Mouse (Mus musculus): Measurements from ENCODE around the gene Ppm1j.
A peak's percentile ranks its signal among the peaks of the same experiment; 100 is the strongest.
"Not testable (repeated sequence)": the region's sequence is repeated elsewhere in the genome, so short reads cannot be mapped to it uniquely, and the experiment has no call there.

The Ppm1j gene

DNA sequence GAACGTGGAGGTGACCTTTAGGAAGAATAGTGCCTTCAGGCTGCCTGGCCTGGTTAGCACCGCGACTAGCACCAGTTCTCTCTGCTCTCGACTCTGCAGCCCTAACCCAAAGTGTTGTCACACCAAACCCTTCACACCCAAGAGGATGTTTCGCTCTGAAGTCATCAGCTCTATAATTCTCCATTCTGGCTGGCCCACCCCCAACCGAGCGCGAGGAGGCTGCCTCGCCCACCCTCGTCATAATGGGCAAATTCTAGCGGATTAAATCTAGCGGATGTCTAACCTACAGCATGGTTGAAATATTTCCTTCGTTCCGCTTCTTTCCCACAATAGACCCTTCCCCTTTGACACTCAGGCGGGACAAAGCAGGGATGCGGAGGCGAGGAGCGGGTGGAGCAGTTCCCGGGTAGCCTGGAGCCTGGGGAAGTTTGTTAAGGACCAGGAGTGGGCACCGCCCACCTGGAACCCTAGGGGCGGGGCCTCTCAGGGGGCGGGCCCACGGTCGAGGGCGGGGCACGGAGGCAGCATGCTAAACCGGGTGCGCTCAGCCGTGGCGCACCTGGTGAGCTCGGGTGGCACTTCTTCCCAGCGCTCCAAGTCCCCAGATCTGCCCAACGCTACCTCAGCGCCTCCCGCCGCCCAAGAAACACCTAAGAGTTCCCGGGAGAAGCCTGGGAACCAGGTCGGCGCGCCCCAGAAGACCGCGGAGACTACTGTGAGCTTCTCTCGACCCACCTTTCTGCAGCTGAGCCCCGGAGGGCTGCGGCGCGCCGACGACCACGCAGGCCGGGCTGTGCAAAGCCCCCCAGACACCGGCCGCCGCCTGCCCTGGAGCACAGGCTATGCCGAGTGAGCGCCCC lies at the start of gene Ppm1j:
TSS of gene Ppm1j (plus strand) at position 496 of the 860 bp plus-strand sequence.
- DNase-seq (ENCODE audit: low spot score) = peak; percentile 61

DNA sequence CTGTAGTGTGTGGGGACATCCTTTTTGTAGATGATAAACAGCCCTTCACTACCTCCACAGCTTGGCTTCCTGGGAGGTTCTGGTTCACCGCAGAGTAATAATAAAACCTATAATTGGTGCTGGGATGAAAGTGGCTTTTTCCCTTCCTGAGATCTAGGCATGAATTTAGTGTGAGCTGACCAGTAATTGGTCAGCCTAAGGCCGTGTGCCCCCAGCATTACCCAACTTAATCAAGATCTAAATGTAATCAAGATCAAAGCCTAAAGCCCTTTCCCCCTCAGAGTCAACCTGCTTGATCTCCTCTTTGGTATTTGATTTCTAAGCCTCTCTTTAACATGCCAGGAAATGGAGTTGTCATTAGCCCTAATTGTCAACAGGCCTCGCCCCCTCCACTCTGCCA lies 47.9 kb upstream of the Ppm1j start:
- no peak for DNase-seq (ENCODE audit: low spot score)

DNA sequence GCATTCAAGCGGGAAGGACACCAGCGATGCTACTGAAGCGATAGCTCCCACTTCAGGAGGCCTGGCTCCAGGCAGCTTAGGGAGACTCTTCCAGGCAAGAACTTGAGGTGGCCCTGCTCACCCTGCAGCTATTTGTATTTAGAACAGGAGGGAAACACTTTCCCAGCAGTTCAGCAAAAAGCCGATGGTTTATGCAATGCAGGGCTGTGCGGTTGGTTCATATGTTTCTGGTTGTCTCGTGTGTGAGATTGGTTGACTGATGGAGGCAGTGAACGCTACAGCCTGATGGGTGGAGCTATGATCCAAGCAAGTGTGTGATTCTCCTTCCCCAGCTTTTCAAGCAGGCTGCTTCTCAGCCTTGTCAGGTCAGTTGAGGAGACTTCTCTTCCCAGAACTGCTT lies 46.2 kb upstream of the Ppm1j start:
- DNase-seq (ENCODE audit: low spot score) = no peak

DNA sequence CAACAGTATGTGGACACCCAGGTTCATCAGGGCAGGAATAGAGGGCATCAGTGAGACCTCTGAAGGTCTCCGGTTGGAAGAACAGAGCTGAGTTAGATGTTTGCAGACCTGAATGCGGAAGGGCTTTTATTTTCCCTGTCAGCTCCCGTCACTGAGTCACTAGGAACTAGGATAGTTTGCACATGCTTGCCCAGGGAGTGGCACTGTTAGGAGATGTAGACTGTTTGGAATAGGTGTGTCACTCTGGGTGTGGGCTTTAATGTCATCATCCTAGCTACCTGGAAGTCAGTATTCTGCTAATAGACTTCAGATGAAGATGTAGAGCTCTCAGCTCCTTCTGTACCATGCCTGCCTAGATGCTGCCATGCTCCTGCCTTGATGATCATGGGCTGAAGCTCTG lies 38.9 kb upstream of the Ppm1j start:
- DNase-seq (ENCODE audit: low spot score) = no peak

DNA sequence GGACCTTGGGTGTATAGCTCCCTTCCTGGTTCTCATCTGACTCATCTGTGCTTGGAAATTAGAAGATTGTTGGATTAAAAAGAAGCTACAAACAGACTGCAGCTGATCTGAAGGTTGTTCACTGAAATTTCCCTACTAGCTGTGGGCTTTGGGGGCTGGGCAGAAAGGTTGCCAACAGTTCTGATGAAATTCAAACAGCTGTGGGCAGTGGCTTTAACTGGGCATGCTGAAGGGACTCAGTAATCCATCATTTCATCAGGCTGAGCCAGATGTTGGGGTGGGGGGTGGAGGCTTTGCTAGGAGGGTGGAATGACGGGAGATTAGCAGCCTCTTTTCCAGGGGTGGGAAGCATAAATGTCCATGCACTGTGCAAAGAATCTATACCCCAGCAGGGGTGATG lies 37.7 kb upstream of the Ppm1j start:
- no peak for DNase-seq (ENCODE audit: low spot score)

DNA sequence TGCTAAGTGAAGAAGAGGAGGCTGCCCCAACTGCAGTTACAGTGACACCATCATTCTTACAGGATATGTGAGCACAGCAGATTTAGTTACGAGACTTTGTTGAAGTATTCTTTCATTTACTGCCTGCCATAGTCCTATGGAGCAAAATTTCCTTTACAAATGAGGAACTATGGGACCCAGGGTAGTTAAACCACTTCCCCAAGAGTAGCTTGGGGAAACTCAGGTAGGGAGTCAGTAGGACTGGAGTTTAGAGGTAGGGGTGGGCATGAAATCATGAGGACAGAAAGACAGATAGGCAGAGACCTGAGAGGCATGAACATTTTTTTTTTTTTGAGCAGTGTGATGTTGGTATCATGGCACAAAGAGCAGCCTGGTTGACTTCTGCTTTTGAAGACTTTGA lies 37.0 kb upstream of the Ppm1j start:
- DNase-seq (ENCODE audit: low spot score) = no peak

DNA sequence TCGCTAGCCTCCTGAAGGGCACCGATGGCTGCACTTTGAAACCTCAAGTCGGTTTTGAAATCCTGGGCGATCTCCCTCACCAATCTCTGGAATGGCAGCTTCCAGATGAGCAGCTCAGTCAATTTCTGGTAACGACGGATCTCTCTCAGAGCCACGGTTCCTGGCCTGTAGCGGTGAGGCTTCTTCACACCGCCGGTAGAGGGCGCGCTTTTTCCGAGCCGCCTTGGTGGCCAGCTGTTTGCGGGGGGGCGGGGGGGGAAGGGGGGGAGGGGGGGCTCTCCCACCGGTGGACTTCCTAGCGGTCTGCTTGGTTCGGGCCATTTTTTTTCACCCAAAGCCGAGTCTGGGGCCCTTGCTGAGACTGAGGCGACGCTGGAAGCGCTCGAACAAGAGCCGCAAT lies 28.0 kb upstream of the Ppm1j start:
- peak; percentile 13 for DNase-seq (ENCODE audit: low spot score)

DNA sequence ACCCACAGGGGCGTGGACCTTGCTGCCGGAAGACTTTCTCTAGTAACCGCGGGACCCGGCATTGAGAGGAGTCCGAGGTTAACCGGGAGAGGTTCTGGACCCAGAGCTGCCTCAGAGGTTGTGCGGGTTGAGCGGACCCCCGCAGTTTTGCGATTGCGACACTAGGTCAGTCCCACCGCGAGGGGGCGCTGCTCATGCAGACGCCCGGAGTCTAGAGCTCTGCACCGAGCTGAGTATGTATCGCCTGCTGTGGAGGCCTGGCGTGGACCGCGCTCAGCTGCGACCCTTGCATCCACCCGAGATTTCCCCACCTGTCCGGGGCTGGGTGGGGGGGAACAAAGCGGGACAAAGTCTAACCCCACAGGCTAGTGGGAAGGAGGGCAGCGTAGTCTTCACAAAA lies 22.4 kb upstream of the Ppm1j start:
- peak; percentile 64 for DNase-seq (ENCODE audit: low spot score)

DNA sequence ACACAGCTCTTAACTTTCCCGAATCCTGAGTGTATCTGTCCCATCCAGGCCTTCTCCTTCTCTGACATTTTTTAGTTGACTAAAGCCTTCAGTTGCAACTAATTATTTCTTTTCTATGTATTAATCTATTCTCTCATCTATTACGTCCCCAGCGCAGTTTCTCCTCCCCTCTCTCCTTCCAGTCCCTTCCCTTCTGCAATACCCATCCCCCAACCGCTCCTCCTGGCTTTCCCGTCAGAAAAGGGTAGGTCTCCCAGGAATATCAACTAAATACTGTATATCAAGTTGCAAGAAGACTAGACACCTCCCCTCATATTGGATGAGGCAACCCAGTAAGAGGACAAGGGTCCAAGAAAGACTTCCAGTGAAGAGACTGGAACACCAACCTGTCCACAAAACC lies 22.0 kb upstream of the Ppm1j start:
- no peak for DNase-seq (ENCODE audit: low spot score)

DNA sequence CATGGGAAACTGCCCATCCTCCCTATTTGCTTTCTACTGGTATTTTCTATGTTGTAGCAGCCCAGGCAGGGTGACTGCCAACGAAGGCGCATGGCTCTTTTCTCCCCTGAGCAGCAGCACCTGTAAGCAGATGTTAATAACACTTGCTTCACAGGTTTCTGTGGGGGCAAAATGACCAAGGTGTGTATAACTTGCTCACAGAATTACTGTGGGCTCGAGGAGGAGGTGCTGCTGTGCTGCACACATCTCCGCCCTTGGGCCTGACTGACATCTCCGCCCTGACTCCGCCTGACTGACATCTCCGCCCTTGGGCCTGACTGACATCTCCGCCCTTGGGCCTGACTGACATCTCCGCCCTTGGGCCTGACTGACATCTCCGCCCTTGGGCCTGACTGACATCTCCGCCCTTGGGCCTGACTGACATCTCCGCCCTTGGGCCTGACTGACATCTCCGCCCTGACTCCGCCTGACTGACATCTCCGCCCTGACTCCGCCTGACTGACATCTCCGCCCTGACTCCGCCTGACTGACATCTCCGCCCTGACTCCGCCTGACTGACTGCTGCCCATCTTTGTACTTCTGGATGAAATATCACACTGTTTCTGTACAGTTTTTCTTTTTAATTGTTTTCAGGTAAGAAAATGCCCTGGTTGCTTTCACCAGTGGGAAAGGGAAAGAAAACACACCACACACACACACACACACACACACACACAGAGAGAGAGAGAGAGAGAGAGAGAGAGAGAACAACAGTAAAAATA lies 18.6 kb upstream of the Ppm1j start:
- not testable (repeated sequence) for DNase-seq (ENCODE audit: low spot score)

DNA sequence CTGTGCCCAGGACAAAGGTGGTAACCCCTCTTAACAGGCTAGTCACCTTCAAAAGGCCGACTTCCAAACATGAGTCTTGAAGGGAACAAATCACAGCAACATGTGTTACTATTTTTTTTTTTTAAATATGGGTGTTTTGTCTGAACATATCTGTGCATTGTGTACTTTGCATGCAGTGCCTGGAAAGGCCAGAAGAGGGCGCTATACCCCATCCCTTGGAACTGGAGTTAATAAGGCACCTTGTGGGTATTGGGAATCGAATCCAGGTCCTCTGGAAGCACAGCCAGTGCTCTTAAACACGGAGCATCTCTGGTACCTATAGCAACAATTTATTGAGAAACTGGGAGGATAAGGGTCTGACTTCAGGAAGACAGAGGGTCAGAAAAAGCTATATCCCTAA lies 15.8 kb upstream of the Ppm1j start:
- DNase-seq (ENCODE audit: low spot score) = no peak

DNA sequence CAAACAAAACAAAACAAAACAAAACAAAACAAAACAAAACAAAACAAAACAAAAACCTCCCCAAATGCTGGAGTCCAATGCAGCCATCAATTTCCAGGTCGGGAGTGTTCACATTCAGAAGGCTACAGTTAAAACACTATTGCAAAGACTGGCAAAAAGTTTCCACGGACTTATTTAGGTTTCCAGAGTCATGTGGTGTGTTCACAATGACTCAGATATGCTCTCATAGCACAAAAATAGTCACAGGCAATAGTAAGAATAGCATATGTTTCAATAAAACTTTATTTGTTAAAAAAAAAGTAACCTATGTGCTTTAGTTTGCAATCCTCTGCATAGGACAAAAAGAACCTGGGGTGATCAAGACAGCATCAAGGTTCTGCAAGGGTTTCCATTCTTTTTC lies 13.7 kb upstream of the Ppm1j start:
- DNase-seq (ENCODE audit: low spot score) = no peak

DNA sequence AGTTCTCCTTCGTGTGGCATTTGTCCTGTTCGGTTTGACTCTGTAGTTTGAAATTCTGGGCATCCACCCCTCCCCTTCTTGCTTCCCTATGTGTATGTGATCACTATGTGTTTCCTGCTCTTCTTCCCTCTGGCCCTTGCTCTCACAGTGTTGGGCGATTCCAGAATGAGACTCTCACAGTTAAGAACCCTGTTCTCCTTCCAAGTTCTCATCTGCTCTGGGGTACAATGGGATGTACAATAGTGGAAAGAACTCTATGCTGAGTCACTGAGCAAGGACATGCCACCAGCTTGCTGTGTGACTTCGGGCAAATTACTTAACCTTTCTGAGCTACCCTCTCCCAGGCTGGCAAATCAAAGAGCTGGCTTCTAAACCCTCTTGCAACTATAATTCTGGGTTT lies 13.1 kb upstream of the Ppm1j start:
- no peak for DNase-seq (ENCODE audit: low spot score)

DNA sequence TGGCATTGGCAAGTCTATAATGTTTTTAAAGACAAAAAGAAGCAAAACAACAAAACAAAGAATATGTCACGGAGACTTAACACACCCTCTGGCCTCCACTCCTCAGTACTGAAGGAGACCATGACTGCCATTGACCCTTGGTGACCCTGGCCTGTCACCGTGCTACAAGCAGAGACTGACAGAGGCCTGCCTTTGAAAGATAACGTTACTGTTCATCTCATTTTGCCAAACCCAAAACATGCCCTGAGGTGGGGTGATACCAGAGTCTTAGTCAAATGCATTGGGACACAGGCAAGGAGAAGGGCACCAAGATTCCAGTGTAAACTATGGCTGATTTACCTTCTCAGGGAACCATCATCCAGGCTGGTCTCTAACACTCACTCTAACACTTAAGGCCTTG lies 11.7 kb upstream of the Ppm1j start:
- no peak for DNase-seq (ENCODE audit: low spot score)

DNA sequence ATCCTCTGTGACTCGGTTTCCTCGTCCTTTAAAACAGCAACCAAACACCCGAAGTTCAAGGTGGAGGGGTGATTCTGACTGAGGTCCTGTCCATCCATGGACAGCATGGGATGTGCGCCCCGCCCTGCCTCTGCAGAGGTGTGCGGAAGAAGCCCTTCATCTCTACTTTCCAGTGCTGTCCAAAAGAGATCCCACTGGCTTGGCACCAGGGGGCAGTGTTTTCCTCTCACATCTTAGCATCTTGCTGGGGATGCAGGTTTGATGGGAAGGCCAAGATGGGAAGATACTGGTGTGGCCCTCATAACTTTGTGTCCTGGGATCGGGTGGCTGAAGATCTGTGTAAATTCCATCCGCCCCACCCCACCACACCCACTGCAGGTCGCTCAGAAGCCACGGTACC lies 10.8 kb upstream of the Ppm1j start:
- peak; percentile 44 for DNase-seq (ENCODE audit: low spot score)

DNA sequence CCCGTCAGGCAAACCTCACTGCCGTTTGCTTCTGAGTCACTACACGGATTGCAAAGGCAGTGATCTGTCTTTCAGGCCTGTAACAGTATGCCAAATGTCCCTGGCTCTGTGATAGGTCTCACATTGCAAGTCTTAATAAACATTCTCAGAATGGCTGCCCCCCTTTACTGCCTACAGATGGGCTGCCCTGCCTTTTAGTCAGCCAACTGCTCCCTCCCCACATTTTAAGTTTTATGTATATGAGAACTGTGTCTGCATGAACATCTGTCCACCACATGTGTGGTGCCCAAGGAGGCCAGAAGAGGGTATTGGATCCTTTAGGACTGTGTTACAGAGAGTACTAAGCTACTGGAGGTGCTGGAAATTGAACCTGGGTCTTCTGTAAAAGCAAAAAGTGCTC lies 9.9 kb upstream of the Ppm1j start:
- DNase-seq (ENCODE audit: low spot score) = no peak

DNA sequence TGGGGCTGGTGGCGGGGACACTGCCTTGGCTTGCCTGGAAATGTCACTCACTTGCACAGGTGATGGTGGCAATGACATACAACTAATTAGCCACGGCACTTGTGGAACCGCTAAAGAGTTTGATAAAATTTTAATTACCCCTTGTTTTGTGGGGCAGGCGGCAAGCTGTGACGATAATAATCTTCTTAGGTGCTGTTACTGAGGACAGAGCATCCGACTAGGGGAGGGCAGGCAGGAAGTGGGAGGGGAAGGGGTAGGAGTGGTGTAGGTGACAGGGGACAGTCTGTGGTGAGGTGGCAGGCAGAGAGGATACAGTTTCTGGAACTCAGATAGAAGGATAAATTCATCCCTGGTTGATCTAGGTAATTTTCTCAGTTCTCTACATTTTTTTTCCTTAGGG lies 9.4 kb upstream of the Ppm1j start:
- peak; percentile 68 for DNase-seq (ENCODE audit: low spot score)

DNA sequence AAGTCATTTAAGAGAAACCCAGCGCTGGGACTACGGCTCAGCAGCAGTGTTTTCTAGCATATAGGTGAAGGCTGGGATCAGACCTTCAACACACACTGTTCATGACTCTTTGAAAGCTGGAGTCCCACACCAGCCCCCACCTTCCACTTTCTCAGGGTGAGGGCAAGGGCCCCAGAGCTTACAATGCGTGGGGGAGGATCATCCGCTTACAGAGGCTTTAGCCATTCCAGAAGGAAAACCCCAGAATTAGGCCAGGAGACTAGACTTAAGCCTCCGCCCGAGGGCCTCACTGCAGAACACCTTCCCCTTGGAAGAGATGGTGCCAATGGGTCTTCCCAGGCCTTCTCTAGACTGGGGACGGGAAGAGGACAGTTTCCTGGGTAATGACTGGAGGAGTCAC lies 7.6 kb upstream of the Ppm1j start:
- DNase-seq (ENCODE audit: low spot score) = no peak

DNA sequence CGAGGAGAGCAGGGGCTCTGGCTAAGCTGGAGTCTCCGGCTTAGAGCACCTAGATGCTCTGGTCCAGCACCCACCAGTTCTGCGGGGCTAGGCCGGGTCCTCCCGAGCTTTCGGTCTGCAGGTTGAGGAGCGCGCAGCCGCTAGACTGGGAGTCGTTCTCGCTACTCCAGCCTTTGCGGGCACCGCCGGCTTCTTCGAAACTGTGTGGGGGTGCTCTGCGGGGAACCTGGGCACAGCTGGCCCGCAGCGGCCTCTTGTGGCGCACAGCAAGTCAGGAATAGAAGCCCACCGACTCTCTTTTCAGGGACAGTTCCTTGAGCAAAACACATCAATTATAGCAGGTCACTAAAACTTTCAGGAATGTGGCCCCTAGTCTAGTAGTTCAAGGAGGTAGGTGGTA lies 3.5 kb upstream of the Ppm1j start:
- DNase-seq (ENCODE audit: low spot score) = peak; percentile 41

DNA sequence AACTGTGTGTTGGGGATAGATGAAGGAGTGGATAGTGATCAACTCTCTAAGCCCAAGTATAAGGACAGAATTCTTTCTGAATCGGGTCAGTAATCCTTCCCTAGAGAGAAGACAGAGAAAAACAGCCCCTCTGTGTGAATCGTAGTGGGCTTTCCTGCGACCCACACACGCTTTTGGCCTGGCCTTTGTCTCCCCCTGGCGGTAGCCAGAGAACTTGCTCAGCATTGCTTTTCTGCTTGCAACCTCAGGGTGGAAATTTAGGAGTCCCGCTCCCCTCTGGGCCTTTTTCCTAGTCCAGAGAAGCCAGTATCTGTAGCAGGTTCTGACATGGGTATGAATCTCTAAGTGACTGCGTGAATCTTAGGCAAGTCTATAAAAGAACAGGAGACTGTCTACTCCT lies 907 bp upstream of the Ppm1j start:
- DNase-seq (ENCODE audit: low spot score) = peak; percentile 66

DNA sequence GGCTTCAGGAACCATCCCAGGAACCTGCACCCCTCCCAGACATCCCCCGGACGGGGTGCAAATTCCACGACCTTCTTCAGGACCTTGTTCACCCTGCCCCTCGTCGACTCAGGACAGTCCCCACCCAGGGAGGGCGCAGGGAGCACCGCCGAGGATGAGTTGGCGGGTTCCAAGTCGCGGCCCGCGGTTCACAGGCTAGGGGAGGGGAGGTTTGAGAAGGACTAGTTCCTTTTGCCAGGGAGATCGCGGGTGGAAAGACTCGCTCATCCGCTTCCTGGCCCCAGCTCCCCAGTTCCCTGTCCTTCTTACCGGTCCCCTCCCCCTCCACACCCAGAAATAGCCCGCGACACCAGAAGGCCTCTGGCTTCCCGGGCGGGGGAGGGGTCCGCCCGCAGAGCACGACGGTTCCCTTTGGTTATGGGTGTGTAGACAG lies 631 bp downstream of the Ppm1j start, which contains the start of gene Fam19a3:
TSS of gene Fam19a3 (minus strand) at position 370 of the 433 bp plus-strand sequence.
- peak; percentile 54 for DNase-seq (ENCODE audit: low spot score)

DNA sequence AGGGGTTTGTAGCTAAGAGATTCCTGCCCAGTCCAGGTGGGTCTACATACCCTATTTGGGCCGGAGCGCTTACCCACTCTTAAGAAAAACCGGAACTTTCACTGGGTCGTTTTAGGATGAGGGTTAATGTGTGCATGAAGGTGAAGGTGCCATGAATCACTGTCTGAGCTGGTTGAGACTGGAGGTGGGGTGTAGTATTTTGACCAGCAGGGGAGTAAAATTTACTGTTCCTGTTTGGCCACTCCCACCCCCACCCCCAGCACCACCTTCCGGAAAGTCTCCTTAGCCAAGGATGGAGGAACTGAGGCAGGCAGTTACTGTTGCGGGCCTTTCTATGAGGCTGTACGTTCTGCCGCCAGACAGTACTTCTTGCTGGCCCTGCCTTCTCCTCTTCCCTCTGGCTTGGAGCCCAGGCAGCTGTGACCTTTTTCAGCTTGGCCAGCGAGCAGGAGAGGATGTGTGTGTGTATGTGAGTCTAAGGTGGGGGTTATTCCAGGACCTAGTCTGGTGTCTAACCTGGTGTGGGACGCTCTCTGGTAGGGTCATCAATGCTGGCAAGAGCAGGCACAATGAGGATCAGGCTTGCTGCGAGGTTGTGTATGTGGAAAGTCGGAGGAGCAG lies 1.3 kb downstream of the Ppm1j start:
- DNase-seq (ENCODE audit: low spot score) = no peak

DNA sequence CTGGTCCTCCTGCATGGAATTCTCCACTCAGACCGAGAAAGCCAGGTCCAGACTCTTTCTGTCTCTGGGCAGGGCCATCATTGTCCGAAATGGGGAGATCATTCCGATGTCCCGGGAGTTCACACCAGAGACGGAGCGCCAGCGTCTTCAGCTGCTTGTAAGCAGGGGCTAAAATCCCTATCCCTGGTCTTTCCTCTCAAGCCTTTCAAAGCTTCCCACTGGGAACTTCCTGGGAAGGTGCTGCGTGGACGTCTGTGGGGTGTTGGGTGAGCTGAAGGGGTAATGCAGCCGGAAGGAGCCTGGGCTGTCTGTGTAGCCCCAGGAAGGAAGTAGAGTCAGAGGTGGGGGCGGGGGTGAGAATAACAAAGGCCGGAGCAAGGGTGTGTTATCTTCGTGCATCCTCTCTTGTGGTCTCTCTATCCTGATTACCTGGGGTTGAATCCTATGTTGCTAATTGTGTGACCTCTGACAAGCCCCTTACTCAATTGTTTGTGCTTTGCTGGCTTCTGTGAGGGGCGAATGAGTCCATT lies 3.2 kb downstream of the Ppm1j start:
- DNase-seq (ENCODE audit: low spot score) = peak; percentile 37
